Mouse (Mus musculus): Measurements from ENCODE around the gene Ift122. TPM values are rescaled to one million over a fixed set of nuclear protein-coding genes. Genes with fewer than 3 reads are reported as not detected.

Ift122 gene
- total and polyA plus RNA-seq, 3 experiments, result 7.9 to 14.1 (median 8.6) TPM

- peaks cover 59 to 96% of the 10 kb centered on the region in 2 experiments for H3K4me1 ChIP-seq (ENCODE audit: control insufficient read depth in 1 of 2, insufficient read depth in 2 of 2)
- in situ Hi-C loops (cut with MboI; ENCODE audit: low pct_ligation_motif_present, low pct_unique_long_range_greater_than_20kb, low sequenced_read_pairs) (loop anchor here (5.0 kb wide), 1 partner anchor 34 kb away; the partner anchor contains the start of gene H1foo), dilution Hi-C loops (cut with MboI; ENCODE audit: extremely low pct_ligation_motif_present, extremely low pct_unique_long_range_greater_than_20kb, low sequenced_read_pairs) (no loop called here)
- no peaks in the 10 kb centered on the region for H3K9me3 ChIP-seq (replicated peaks; ENCODE audit: low read length)
- peaks cover 2 to 15% of the 10 kb centered on the region in 2 experiments for H3K36me3 ChIP-seq (replicated peaks in 1 of 2; ENCODE audit: control insufficient read depth in 1 of 2, insufficient read depth in 1 of 2, low read length in 1 of 2)
- no peaks in the 10 kb centered on the region for H3K27me3 ChIP-seq (replicated peaks)
- peak overlapping the region; percentile 88 for H3K27ac ChIP-seq (ENCODE audit: insufficient read depth, low read depth)
- TF ChIP-seq MXI1 (IDR thresholded peaks at IDR 0.05; ENCODE audit: low read depth, low read length), result peak; percentile 38; the same call in 1 of the 2 replicates
- no peak for TF ChIP-seq ZKSCAN1 (IDR thresholded peaks at IDR 0.05; ENCODE audit: borderline replicate concordance, low read depth, low read length)
- TF ChIP-seq E2F4 (IDR thresholded peaks at IDR 0.05; ENCODE audit: insufficient replicate concordance, low read depth, low read length), result 0 out of 2 replicates have a peak, but pooled peaks have one; percentile 38
- no peak for TF ChIP-seq GABPA (IDR thresholded peaks at IDR 0.05; ENCODE audit: insufficient replicate concordance, low read depth, low read length)
- no peak for TF ChIP-seq ZMIZ1 (IDR thresholded peaks at IDR 0.05; ENCODE audit: low read depth, low read length)
- TF ChIP-seq HCFC1 (IDR thresholded peaks at IDR 0.05; ENCODE audit: low read depth, low read length), result no peak
- 0 out of 2 replicates have a peak, but pooled peaks have one; percentile 6 for TF ChIP-seq MAX (IDR thresholded peaks at IDR 0.05; ENCODE audit: low read length)
- TF ChIP-seq POLR2A (IDR thresholded peaks at IDR 0.05; ENCODE audit: low read depth, low read length), result peak; percentile 9
- TF ChIP-seq MYC (IDR thresholded peaks at IDR 0.05; ENCODE audit: low read depth, low read length), result no peak
- TF ChIP-seq NELFE (IDR thresholded peaks at IDR 0.05; ENCODE audit: low read depth, low read length), result no peak
- TF ChIP-seq ELF1 (IDR thresholded peaks at IDR 0.05; ENCODE audit: low read depth, low read length), result peak; percentile 16; the same call in 1 of the 2 replicates
- H3K4me3 ChIP-seq (replicated peaks in 1 of 3; ENCODE audit: low read depth in 2 of 3, low read length in 2 of 3, poor library complexity in 1 of 3), result no peak overlapping the region
- H3K4me2 ChIP-seq (ENCODE audit: insufficient read depth, low read depth, poor library complexity, severe bottlenecking), result peak overlapping the region; percentile 37; the same call in 1 of the 2 replicates
- DNase-seq (ENCODE audit: extremely low read depth), result peak; percentile 45
- 0 out of 2 replicates have a peak overlapping the region, but pooled peaks have one; percentile 5 for H3K9ac ChIP-seq (ENCODE audit: insufficient read depth, low read depth)
- no peaks in the 10 kb centered on the region for H3K79me2 ChIP-seq (replicated peaks; ENCODE audit: control insufficient read depth, extremely low read depth, insufficient read depth, poor library complexity, severe bottlenecking)
Measured at GRCm38 (mm10) chr6:115908421-115908982, 55.2 kb downstream of the Ift122 start.

- in situ Hi-C loops (cut with MboI; ENCODE audit: low pct_ligation_motif_present, low pct_unique_long_range_greater_than_20kb, low sequenced_read_pairs) (loop anchor here (5.0 kb wide), 1 partner anchor 33 kb away; the partner anchor contains the start of gene H1foo), dilution Hi-C loops (cut with MboI; ENCODE audit: extremely low pct_ligation_motif_present, extremely low pct_unique_long_range_greater_than_20kb, low sequenced_read_pairs) (no loop called here)
- Histone ChIP-seq H3K4me3 (replicated peaks in 1 of 3; ENCODE audit: low read depth in 2 of 3, low read length in 2 of 3, poor library complexity in 1 of 3) (no peak overlapping the region), H3K27ac (ENCODE audit: insufficient read depth, low read depth) (peak overlapping the region; percentile 88), H3K9ac (ENCODE audit: insufficient read depth, low read depth) (0 out of 2 replicates have a peak overlapping the region, but pooled peaks have one; percentile 8), H3K9me3 (replicated peaks; ENCODE audit: low read length) (no peaks in the 10 kb centered on the region), H3K27me3 (replicated peaks) (no peaks in the 10 kb centered on the region), H3K36me3 (replicated peaks in 1 of 2; ENCODE audit: control insufficient read depth in 1 of 2, insufficient read depth in 1 of 2, low read length in 1 of 2) (peaks cover 0 to 13% of the 10 kb centered on the region in 2 experiments), H3K4me1 (ENCODE audit: control insufficient read depth in 1 of 2, insufficient read depth in 2 of 2) (peaks cover 62 to 90% of the 10 kb centered on the region in 2 experiments), H3K79me2 (replicated peaks; ENCODE audit: control insufficient read depth, extremely low read depth, insufficient read depth, poor library complexity, severe bottlenecking) (no peaks in the 10 kb centered on the region), H3K4me2 (ENCODE audit: insufficient read depth, low read depth, poor library complexity, severe bottlenecking) (peak overlapping the region; percentile 37; the same call in 1 of the 2 replicates)
- peak; percentile 85 for DNase-seq (ENCODE audit: extremely low read depth)
- no peak for TF ChIP-seq USF2 (conservative IDR thresholded peaks at IDR 0.05; ENCODE audit: low read depth, low read length)
- TF ChIP-seq SIN3A (IDR thresholded peaks at IDR 0.05; ENCODE audit: low read length), result peak; percentile 77
- TF ChIP-seq MAZ (IDR thresholded peaks at IDR 0.05; ENCODE audit: low read depth, low read length), result peak; percentile 53; the same call in 1 of the 2 replicates
- TF ChIP-seq JUN (IDR thresholded peaks at IDR 0.05; ENCODE audit: insufficient read depth, low read depth, low read length), result no peak
- no peak for TF ChIP-seq PAX5 (IDR thresholded peaks at IDR 0.05; ENCODE audit: low read length)
- no peak for TF ChIP-seq RCOR1 (conservative IDR thresholded peaks at IDR 0.05; ENCODE audit: low read depth, low read length)
- peak; percentile 82; the same call in 1 of the 2 replicates for TF ChIP-seq UBTF (IDR thresholded peaks at IDR 0.05; ENCODE audit: low read depth, low read length)
- no peak; the same call in none of the 2 replicates for TF ChIP-seq RAD21 (IDR thresholded peaks at IDR 0.05; ENCODE audit: low read depth, low read length)
- TF ChIP-seq NRF1 (IDR thresholded peaks at IDR 0.05; ENCODE audit: low read depth, low read length), result no peak
- TF ChIP-seq ZKSCAN1 (IDR thresholded peaks at IDR 0.05; ENCODE audit: borderline replicate concordance, low read depth, low read length), result no peak
- peak; percentile 48; the same call in 1 of the 2 replicates for TF ChIP-seq BHLHE40 (IDR thresholded peaks at IDR 0.05; ENCODE audit: low read depth, low read length)
- TF ChIP-seq USF1 (IDR thresholded peaks at IDR 0.05; ENCODE audit: low read depth, low read length), result no peak
- TF ChIP-seq MXI1 (IDR thresholded peaks at IDR 0.05; ENCODE audit: low read depth, low read length), result no peak
- no peak for TF ChIP-seq ELF1 (IDR thresholded peaks at IDR 0.05; ENCODE audit: low read depth, low read length)
- TF ChIP-seq CHD1 (IDR thresholded peaks at IDR 0.05; ENCODE audit: low read depth, low read length), result no peak; the same call in 1 of the 2 replicates
- no peak for TF ChIP-seq CTCF (conservative IDR thresholded peaks at IDR 0.05 in 1 of 2, IDR thresholded peaks at IDR 0.05 in 1 of 2; ENCODE audit: low read depth in 2 of 2, low read length in 2 of 2)
- no peak for TF ChIP-seq NELFE (IDR thresholded peaks at IDR 0.05; ENCODE audit: low read depth, low read length)
- no peak for TF ChIP-seq POLR2AphosphoS2 (IDR thresholded peaks at IDR 0.05; ENCODE audit: low read depth, low read length)
- TF ChIP-seq TBP (conservative IDR thresholded peaks at IDR 0.05; ENCODE audit: low read depth, low read length), result peak; percentile 72; the same call in 1 of the 2 replicates
- TF ChIP-seq MEF2A (IDR thresholded peaks at IDR 0.05; ENCODE audit: borderline replicate concordance, low read depth, low read length), result peak; percentile 45; the same call in 1 of the 2 replicates
- peak; percentile 90 for TF ChIP-seq EP300 (IDR thresholded peaks at IDR 0.05; ENCODE audit: low read length)
- TF ChIP-seq HCFC1 (IDR thresholded peaks at IDR 0.05; ENCODE audit: low read depth, low read length), result no peak; the same call in 1 of the 2 replicates
- TF ChIP-seq GABPA (IDR thresholded peaks at IDR 0.05; ENCODE audit: insufficient replicate concordance, low read depth, low read length), result no peak
- peak; percentile 36 for TF ChIP-seq ZNF384 (IDR thresholded peaks at IDR 0.05; ENCODE audit: low read depth, low read length)
- no peak for TF ChIP-seq MAX (IDR thresholded peaks at IDR 0.05; ENCODE audit: low read length)
- peak; percentile 53 for TF ChIP-seq POLR2A (IDR thresholded peaks at IDR 0.05; ENCODE audit: low read depth, low read length)
Measured at GRCm38 (mm10) chr6:115909052-115909451, 55.8 kb downstream of the Ift122 start.
